Mouse (Mus musculus) spleen, postnatal 4 days (tissue): ENCODE data around the gene Prss27.
"Not testable (repeated sequence)": the region's sequence is repeated elsewhere in the genome, so short reads cannot be mapped to it uniquely, and the experiment has no call there.

Source experiments
- DNase-seq, 2 experiments: peaks; one replicate each; pipeline ENCODE4 v3.0.0; 2022; ENCODE audit warnings: low spot score in 2 of 2

Prss27 gene

DNA sequence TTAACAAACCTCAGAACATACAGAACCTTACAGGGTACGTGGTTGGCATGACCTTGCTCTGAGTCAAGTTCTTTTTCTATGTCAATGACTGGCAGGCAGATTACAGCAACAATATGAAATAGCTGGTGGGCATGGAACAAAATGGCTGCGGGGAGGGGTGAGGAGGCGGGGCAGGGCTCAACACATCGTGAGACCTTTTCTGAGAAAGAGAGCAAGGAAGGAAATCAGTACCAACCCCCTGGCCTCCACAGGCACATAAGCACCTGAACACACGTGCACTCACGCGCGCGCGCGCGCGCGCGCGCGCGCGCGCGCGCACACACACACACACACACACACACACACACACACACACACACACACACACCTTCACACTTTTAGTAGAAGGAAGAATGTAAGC lies 7.4 kb upstream of the Prss27 start:
- DNase-seq: no peak

GRCm38 (mm10) chr17:24035087-24035486 lies 2.9 kb upstream of the Prss27 start:
- no peak for DNase-seq

DNA sequence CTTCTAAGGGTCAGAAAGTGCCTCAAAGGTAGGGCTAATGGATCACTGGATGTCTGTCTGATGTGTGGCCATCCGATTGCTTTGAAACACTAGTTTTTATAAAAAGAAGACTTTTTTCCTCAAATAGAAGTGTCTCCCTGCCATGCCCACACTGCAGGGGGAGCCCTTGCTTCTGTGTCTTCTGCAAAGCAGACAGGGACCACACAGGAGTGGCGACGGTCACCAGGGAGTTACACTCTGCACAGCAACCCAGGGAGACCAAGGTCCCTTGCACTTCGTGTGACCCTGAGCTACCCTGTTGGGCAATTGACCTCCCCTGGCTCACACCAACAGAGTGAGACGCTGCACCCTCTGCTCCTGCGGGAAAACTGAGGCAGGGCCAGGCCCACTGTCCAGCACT lies 990 bp upstream of the Prss27 start:
- no peak for DNase-seq

DNA sequence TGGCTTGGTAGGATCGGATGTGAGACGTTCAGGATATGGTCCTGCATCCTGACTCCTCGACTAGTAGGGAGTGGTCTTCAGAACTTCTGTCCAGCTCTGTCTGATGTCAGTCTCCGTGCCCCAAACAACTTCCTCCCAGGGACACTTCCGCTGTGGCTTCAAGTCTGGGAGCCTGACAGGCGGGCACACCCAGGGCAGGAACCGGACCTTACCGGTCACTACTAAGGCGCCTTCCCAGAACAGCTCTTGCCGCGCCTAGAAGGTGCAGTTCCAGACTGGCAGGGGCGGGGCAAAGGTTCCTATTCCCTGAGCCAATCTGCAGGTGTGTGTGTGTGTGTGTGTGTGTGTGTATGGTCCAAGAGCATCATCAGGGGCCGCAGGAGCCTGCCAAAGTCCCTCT lies 584 bp upstream of the Prss27 start:
- DNase-seq: no peak

- no peak for DNase-seq
Measured at GRCm38 (mm10) chr17:24044482-24044881, 6.5 kb downstream of the Prss27 start.

DNA sequence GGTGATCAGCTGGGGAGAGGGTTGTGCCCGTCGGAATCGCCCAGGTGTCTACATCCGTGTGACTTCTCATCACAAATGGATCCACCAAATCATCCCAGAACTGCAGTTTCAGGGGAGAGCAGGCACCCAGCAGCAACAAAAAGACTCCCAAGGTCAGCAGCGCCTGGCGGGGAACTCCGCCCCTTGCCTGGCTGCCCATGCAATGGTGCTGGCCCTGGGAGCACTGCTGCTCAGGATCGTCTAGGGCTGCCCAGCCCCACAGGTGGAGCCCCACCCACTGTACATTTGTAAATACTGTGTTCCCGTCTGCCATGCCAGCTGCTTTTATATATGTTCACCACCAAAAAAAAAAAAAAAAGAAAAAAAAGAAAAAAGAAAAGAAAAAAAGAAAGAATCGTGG lies 7.7 kb downstream of the Prss27 start:
- DNase-seq: no peak

- DNase-seq: no peak
Measured at GRCm38 (mm10) chr17:24046026-24046425, 8.1 kb downstream of the Prss27 start.

GRCm38 (mm10) chr17:24048053-24048452 lies 10.1 kb downstream of the Prss27 start:
- DNase-seq: no peak

- no peak for DNase-seq
Measured at GRCm38 (mm10) chr17:24049008-24049407, 11.1 kb downstream of the Prss27 start.

DNA sequence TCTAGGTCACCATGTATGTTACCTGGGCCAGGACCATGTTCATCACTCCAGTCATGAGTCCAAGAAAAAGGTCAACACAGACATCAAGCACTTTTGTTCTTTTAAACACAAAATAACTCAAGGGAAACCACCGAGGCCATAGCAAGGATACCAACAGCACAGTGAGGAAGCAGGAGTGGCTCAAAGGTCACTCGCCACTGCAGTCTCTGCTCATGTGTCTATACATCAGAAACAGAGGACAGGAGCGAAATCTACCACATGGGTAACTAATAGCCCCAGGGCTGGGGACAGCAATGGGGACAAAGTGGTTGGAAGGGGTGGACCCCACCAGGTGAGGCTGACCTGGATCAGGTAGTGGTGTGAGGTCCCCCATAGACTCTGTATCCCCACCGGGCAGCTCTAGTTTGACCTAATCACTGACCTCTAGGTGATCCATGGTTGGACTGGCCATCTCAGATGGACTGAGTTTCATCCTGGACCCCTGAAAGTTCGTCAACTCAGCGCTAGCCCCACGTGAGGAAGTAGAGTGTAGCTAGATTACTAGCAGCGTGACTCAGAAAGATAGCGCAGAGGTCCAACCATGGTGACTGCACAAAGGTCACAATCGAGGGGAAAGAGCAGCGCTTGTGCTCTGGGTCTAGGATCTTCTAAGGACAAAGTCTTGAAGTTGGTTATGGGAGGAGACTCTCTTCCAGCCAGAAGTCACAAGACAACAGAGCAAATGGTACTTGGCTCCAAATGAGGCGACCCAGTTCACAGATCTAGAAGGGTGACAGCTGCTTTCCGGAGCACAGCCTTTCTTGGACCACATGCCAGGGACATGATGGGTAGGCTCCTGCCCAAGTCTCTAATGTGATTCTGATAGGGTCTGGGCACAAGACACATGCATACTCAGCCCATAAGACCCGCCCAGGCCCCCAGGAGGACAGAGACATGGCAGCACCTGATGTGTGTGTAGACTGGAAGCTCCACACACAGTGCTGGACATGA lies 19.0 kb downstream of the Prss27 start:
- no peak for DNase-seq

- DNase-seq: no peak
Measured at GRCm38 (mm10) chr17:24057730-24058245, 19.8 kb downstream of the Prss27 start.

- DNase-seq: no peak
Measured at GRCm38 (mm10) chr17:24062459-24063155, 24.7 kb downstream of the Prss27 start.

- DNase-seq: no peak
Measured at GRCm38 (mm10) chr17:24068271-24068670, 30.3 kb downstream of the Prss27 start.

DNA sequence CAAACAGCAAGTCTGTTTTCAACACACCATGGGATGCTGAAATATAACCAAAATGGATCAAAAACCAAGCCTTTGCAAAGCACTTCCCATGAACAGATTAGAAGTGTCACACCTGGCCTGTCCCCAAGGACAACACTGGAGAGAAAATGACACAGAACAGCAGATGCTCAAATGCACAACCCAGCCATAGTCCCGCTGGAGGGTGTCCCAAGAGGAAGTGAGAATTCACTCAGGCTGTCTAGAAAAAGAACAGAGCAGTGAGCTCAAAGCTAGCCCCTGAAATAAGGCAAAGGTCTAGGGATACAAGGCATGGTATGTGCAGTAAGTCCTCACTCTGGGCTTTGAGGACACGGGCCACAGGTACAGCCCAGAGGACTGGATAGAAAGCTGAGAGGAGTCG lies 31.6 kb downstream of the Prss27 start:
- DNase-seq: no peak

DNA sequence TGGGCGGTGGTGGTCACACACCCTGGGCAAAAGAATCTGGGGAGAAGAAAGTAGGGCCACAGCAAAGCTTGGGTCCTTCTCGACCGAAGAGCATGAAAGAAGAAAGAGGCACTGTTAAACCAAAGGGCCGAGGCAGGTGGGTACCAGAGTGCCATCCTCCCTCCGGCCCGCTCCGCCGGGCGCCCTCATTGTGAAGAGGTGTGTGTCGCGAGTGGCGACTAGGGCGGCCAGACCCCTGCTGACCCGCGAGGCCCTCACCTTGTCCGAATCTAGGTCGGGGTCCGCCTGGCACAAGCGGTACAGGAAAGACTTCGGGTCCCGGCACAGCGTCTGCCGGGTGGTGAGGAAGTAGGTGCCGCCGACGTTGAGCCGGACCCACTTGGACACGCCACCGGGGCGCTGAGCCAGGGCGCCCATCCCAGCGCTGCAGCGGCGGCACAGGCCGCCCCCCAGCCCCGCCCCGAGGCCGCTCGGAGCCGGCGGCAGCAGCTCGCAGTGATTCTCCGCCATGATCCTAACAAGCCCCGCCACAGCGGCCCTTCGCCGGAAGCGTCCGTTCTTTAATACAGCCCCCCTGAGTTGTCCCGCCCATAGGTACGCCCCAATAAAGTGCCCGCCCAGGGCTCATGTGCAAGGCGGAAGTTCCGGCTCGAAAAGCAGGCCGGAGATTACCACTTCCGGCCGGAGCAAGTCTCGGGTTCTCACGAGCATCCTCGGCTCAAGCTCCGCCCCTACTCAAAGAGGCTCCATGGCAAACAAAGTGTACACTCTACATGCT lies 35.2 kb downstream of the Prss27 start, which contains the start of gene Kctd5:
Gene Kctd5 (minus strand): TSS at position 567 of the 778 bp plus-strand sequence.
- DNase-seq: peak; percentile 93 to 97

DNA sequence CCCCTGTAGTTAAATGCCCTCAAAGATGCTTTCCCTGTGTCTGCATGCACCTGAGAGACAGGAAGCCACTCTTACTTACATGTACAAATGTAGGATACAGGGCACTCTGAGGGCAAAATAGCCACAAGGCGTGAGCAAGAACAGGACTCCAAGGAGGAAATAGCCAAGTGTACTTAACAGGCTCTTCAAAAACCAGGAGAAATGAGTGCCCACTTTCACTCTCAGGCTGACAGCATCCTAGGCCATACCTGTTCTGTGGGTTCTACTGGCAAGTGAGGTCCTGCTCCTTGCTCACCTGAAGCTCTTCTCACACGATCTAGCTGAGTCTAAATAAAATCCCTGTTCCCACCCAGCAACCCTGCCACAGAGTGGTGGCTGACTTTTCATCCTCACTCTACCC lies 39.2 kb downstream of the Prss27 start:
- no peak for DNase-seq

DNA sequence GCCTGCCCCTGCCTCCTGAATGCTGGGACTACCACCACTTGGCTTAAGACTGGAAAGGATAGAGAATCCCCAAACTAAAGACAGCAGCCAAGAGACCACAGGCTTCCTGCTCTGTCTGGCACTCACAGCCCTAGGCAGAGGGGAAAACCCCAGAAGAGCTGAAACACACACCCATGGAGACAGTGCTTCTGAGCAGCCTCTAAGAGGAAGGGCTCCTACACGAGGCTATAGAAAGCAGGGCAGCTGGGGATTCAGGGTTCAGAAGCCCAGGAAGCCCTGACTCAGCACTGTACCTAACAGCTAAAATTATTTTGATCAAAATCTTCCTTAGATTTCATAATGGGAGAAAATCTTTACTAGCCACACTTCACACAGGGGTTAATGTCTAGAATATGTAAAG lies 46.6 kb downstream of the Prss27 start:
- no peak for DNase-seq

- DNase-seq: not testable (repeated sequence)
Measured at GRCm38 (mm10) chr17:24086399-24086798, 48.5 kb downstream of the Prss27 start.

GRCm38 (mm10) chr17:24090575-24090974 lies 52.6 kb downstream of the Prss27 start:
- no peak for DNase-seq
